Mouse (Mus musculus) right cerebral cortex, postnatal 10 days (tissue): ENCODE data around the gene Spp2.
"Not testable (repeated sequence)": the region's sequence is repeated elsewhere in the genome, so short reads cannot be mapped to it uniquely, and the experiment has no call there.

Source experiments
- DNase-seq, 2 experiments: peaks; one replicate each; pipeline ENCODE4 v3.0.0; 2021; ENCODE audit warnings: low spot score in 2 of 2

Gene Spp2

GRCm38 (mm10) chr1:88433096-88433883 is 26.5 kb downstream of the Spp2 start:
- no peak for DNase-seq

DNA sequence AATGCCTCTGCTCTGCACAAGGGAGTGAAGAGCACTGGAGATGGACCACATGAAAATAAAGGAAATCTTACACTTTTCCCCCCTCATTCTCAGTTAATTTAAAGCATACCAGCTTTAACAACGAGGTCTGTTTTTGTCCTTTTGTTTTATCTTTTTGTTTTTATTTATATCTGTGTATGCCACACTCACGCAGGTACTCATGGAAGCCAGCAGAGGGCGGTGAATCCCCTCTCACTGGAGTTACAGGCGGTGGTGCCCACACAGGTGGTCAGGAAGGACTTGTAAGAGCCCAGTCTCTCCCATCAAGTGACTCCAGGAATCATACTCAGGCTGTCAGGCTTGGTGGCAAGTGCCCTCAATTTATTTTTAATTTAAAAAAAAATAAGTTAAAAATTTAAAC is 27.3 kb downstream of the Spp2 start:
- no peak for DNase-seq

GRCm38 (mm10) chr1:88437206-88438126 is 30.7 kb downstream of the Spp2 start:
- no peak for DNase-seq

DNA sequence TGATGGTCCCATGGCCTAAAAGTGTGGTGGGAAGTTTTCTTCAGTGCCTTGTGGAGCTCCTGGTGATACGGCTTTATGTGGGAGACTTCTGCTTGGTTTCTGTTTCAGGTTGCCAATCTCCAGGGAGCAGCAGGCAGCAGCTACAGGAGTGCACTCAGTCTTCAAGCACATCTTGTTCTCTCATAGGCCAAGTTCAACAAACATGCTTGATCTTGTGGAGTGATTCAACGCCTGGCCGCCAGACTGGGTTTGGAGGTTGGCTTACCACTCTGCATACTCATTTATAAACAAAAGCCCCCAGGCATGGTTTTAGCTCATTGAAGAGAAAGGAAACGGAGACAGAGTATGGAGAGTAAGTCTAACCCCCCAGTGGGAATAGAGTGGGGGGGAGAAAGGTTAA is 36.6 kb downstream of the Spp2 start:
- no peak for DNase-seq

DNA sequence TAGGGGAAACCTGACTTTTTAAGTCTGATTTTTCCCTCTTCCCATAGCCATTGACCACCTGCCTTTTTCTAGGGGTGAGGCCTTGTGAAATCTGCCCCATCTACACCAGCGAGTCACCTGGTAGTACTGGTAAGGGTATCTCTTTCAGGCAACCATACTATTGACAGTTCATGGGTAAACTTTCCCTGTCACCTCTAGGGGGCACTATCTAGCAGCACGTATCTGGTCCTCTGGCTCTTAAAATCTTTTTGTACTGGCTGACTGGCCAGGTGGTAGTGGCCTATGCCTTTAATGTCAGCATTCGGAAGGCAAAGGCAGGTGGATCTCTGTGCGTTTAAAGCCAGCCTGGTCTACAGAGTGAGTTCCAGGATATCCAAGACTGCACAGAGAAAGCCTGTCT is 38.6 kb downstream of the Spp2 start:
- no peak for DNase-seq

- peak in 1 of 2 experiments; percentile 47 for DNase-seq
Observed at GRCm38 (mm10) chr1:88446270-88447030, 39.7 kb downstream of the Spp2 start.

DNA sequence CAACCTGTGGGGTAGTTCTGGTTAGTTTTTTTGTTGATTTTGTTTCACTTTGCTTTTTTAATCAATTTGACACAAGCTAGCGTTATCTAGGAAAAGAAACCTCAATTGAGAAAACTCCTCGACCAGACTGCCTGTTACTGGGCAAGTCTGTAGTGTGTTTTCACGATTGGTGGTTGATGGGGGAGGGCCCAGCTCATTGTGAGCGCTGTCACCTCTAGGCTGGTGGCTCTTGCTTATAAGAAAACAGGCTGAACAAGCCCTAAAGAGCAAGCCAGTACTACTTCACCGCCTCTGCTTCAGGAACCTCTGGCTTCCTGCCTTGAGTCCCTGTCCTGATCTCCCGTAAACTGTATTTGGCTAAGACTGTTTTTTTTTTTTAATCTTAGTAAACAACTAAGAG is 40.7 kb downstream of the Spp2 start:
- DNase-seq: no peak

DNA sequence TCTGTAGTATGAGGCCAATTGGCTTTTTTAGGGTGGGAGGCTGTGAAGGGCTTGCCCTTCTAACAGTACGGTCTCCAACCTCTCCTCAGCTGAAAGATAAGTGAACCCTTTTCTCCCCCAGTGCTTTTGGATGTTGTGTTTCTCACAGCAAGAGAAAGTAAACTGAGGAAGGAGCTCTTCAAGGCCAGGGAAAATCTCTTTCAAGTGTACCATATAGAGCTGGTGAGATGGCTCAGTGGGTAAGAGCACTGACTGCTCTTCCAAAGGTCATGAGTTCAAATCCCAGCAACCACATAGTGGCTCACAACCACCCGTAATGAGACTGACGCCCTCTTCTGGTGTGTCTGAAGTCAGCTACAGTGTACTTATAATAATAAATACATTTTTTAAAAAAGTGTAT is 41.3 kb downstream of the Spp2 start:
- DNase-seq: not testable (repeated sequence)

DNA sequence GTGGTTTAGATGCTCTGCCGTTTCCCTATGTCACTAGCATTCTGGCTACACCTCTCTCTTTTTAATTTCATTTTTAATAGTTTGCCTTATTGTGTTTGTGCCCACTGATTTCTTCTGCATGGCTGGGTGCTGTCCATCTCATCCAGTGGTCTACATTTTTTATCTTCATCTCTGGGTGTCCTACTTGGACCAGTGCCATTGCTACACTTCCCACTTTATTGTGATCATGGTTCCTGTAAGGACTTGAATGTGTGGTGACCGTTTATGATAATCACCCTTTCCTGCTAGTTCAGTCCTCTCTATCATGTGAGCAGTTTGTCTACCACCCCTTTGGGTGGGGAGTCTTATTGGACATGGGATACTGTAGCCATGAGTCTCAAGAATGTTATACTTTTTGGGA is 43.0 kb downstream of the Spp2 start:
- no peak for DNase-seq

DNA sequence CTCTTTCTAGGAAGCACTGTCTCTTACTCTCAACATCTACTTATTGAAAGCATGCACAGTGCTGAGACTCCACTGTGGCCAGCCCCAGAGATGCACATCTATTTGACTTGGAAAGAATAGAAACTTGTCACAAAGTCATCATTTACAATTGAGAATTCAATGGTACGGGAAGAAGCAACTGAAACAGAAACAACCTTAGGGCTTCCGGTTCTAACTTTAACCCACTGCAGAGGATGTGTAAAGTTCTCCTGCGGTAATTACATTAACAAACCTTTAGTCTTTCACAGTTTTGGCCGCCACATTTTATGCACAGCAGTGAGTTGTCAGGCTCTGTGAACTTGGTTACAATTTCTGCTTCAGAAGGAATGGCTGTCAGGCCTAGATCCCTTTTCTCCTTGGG is 43.9 kb downstream of the Spp2 start:
- no peak for DNase-seq

DNA sequence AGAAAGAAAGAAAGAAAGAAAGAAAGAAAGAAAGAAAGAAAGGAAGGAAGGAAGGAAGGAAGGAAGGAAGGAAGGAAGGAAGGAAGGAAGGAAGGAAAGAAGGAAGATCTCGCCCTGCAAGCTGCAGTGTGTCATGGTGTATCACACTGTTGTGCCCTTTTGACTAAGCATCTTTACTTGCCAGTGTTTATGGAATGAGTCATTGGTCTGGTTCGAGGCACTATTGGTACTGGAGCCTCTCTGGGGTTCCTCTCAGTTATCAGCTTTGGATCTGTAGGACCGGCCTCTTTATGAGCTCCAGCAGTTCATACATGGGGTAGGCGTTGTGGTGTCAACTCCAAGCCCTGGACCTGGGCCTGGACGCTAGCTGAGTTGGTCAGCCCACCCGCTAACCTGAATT is 45.4 kb downstream of the Spp2 start:
- no peak for DNase-seq

DNA sequence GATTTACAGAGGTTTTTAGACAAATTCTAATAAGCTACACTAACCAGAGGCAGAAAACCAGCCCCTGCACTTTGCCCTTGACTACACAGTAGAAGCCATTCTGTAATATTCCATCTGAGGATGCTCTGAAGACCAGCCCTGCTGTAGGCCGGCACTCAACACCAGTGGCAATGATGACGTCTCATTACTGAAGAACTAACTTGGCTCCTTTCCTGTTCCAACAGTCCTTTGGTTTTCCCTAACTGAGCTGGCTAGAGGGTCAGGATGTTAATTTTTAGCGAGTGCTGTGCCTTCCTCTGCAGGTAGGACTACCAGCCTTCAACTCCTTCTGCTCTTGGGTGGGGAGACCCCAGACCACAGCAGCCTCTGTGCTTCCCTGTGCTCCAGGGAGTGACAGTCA is 47.9 kb downstream of the Spp2 start:
- DNase-seq: no peak

GRCm38 (mm10) chr1:88455761-88456160 is 49.0 kb downstream of the Spp2 start:
- DNase-seq: no peak

- DNase-seq: peak; percentile 83 to 84
Observed at GRCm38 (mm10) chr1:88456451-88457072, 49.8 kb downstream of the Spp2 start.

- no peak for DNase-seq
Observed at GRCm38 (mm10) chr1:88459196-88459595, 52.4 kb downstream of the Spp2 start.

- DNase-seq: no peak
Observed at GRCm38 (mm10) chr1:88459655-88460054, 52.9 kb downstream of the Spp2 start.

- DNase-seq: no peak
Observed at GRCm38 (mm10) chr1:88461096-88461495, 54.3 kb downstream of the Spp2 start.

DNA sequence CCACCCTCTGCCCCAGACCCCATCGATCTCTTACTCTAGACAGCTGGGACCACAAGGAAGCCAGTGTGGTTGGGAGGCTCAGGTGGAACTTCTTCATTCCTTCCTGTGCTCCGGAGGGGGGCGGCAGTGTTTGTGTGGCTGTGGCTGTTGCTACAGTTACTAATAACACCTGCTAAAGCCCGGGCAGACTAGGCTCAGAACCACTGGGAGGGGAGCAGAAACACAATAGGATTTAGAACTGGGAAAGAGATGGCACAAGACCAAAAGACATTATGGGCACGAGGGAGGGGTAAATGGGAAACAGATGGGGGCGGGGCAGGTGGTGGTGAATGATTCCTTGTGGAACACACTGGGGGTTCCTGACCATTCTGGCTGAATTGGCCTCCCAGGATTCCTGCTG is 55.7 kb downstream of the Spp2 start:
- no peak for DNase-seq

GRCm38 (mm10) chr1:88463241-88463640 is 56.5 kb downstream of the Spp2 start:
- no peak for DNase-seq

DNA sequence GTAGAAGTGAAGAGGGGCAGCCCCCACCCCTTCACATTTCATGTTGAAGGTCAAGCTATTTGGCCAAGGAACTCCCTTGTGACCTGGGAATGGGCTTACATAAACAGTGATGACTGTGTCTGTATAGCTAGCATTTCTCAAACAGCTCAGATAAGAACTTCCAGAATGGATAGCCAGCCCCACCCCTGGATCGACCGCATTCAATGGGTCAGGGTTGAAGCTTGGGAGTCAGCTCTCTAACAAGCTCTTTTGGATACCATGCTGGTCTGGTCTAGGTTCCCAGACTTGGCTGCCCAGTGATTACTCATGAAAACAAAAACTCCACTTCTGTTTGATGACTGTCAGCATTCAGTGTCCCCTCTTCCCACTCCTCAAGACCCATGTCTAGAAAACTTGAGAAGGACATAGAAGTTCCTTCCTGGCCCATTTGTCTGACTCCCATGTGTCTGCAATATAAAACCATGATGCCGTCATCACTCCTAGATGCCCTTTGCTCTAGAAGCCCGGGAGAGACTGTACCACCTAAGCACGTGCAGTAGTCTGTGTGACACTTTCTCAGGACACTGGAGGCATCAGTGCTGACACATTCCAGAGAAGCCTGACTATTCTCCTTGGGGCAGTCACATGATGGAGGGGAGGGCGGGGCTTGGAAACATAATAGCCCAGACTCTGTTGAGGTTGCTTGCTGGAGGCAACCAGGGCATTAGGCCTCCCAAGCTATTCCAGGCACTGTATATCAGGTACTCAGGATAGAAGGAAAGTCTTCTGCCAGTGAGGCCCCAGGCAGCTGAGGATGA is 57.5 kb downstream of the Spp2 start:
- DNase-seq: no peak

- peak; percentile 38 to 47 for DNase-seq
Observed at GRCm38 (mm10) chr1:88465722-88466121, 59.0 kb downstream of the Spp2 start.
